Mouse (Mus musculus) heart, postnatal 25 days (tissue): ENCODE data around the gene Gm906. TPM values are rescaled to one million over a fixed set of nuclear protein-coding genes. Genes with fewer than 3 reads are reported as not detected.
"Not testable (repeated sequence)": the region's sequence is repeated elsewhere in the genome, so short reads cannot be mapped to it uniquely, and the experiment has no call there.

ENCODE experiments used
- DNase-seq: peaks from one replicate; pipeline ENCODE4 v3.0.0; 2022; ENCODE audit warnings: low spot score
- intact Hi-C: fragments of 180-260 bp; cut with DNase I; formaldehyde crosslinking; loops from one replicate; pipeline ENCODE4 v1.15.1; 2025
- microRNA-seq: library from miRNA; unstranded; fragments of <30 nt; microRNA quantifications from one replicate; pipeline ENCODE4 v1.2.0, GENCODE M21; 2022
- total RNA-seq, 2 experiments: library from RNA; stranded (reverse); gene quantifications; 2 replicates each; pipeline ENCODE4 v1.2.3; 2021

The Gm906 gene
- total RNA-seq: not detected

- DNase-seq, intact Hi-C loops: not testable (repeated sequence)
These were observed at the start of gene Gm906 for GRCm38 (mm10) chr13:50250208-50250607. Gene Gm906 (minus strand): TSS chr13:50250308.

GRCm38 (mm10) chr13:50283308-50283707 lies 33.2 kb upstream of the Gm906 start:
- intact Hi-C loops, DNase-seq: not testable (repeated sequence)

DNA sequence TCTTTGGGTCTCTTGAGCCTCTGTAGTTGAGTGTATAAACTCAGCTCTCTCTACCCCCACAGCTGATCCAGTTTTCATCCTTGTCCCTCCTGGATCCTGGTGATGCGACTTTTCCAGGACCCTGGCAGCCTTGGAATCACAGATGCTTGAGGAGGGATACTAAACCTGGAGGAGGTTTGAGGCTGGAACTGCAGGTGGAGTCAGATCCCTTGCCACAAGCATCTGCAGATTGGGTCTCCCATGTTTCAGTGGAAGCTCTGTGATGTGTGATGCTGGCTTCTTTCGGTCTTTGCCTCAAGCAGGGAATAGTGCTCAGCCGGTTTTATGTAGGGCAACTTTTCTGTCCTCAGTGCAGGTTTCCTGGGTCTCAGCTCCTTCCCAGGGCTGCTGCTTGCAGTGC lies 13.6 kb downstream of the Gm906 start:
- intact Hi-C loops: loop anchor here (5.0 kb wide), 1 partner anchor 144 kb away; no protein-coding TSS in a partner anchor
- no peak for DNase-seq

- intact Hi-C loops, DNase-seq: not testable (repeated sequence)
These were observed 38.3 kb downstream of the Gm906 start for GRCm38 (mm10) chr13:50211842-50212241.

GRCm38 (mm10) chr13:50210191-50210590 lies 39.9 kb downstream of the Gm906 start:
- DNase-seq, intact Hi-C loops: not testable (repeated sequence)

- intact Hi-C loops, DNase-seq: not testable (repeated sequence)
These were observed 40.5 kb downstream of the Gm906 start for GRCm38 (mm10) chr13:50209651-50210050.

DNA sequence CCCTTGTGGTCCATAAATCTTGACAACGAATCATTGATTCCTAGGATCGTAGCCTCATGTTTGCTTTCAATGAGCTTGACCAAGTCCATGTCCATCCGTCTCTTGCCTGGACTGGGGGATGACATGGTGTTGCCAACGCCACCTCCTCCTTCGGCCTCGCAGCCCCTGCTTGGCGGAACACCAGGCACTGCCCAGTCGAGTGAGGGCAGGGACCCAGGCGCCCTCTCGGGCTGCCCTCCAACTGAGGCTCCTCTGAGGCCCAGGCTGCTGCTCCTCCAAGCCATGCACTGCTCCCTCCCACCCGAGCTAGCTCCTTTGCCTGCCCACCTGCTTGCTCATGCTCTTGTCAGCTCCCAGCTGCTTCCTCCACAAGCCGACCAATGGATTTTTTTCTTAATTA lies 42.1 kb downstream of the Gm906 start:
- intact Hi-C loops: no loop called here
- no peak for DNase-seq

DNA sequence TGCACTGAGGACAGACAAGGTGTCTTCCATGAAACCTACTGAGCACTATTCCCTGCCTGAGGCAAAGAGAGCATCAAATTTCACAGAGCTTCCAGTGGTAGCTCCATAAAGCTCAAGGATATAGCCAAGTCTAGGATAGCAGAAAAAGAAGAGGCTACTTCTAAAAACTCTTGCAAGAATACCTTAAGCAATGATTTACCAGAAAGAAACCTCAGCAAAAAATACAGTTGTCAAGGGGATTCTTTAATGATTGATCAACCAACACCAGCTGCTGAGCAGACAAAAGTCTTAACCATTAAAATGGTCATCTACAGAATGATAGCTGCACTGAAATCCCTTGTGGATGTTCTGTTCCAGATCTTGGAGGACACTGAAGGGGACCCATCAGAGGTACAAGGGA lies 53.3 kb downstream of the Gm906 start:
- DNase-seq, intact Hi-C loops: not testable (repeated sequence)

Small RNAs within 50 kb of the gene (microRNA-seq; reads per million reads assigned to microRNA genes)
- not detected for gene Gm24017

Other genes with a start within 250 kb of the Gm906 start
- 1 to 10 TPM; 4.5 TPM for gene Fbxw17, start 167.6 kb upstream of the Gm906 start, total RNA-seq
- not detected for gene Gm47429, start 193.6 kb upstream of the Gm906 start, total RNA-seq
- not detected for gene Nutm2, start 217.0 kb upstream of the Gm906 start, total RNA-seq